Mouse (Mus musculus) lung, postnatal 0 days (tissue): ENCODE results near the gene P2ry6. TPM values are rescaled to one million over a fixed set of nuclear protein-coding genes. Genes with fewer than 3 reads are reported as not detected.
A peak's percentile ranks its signal among the peaks of the same experiment; 100 is the strongest.

Experiments used
- ATAC-seq: fragments of 200-750 bp; cut with Nextera tagmentation; 2 replicates; pipeline ENCODE4 v1.8.0; 2017; ENCODE audit warnings: moderate library complexity
- DNase-seq: peaks from one replicate; pipeline ENCODE4 v3.0.0-alpha.2; 2016; ENCODE audit warnings: low spot score
- H3K27ac ChIP-seq: fragments of 300-500 bp; sonication (generic); 2 replicates; pipeline ENCODE4 v1.5.1; 2014; ENCODE audit warnings: antibody characterized with exemption, mild to moderate bottlenecking, low read length, mixed read lengths
- H3K27me3 ChIP-seq: fragments of 300-500 bp; sonication (generic); replicated peaks from 2 replicates; pipeline ENCODE4 v1.6.1; 2014; ENCODE audit warnings: low read length, mixed read lengths; ENCODE audit not compliant: insufficient read depth
- H3K36me3 ChIP-seq: fragments of 300-500 bp; sonication (generic); 2 replicates; pipeline ENCODE4 v1.6.1; 2014; ENCODE audit warnings: low read length, mixed read lengths; ENCODE audit not compliant: insufficient read depth
- H3K4me1 ChIP-seq: fragments of 300-500 bp; sonication (generic); 2 replicates; pipeline ENCODE4 v1.6.1; 2014; ENCODE audit warnings: antibody characterized with exemption, low read depth, low read length, mixed read lengths; ENCODE audit not compliant: insufficient read depth
- H3K4me2 ChIP-seq: fragments of 300-500 bp; sonication (generic); replicated peaks from 2 replicates; pipeline ENCODE4 v1.6.1; 2014; ENCODE audit warnings: low read depth, mild to moderate bottlenecking, low read length, moderate library complexity, mixed read lengths
- H3K4me3 ChIP-seq: fragments of 300-500 bp; sonication (generic); 2 replicates; pipeline ENCODE4 v1.5.1; 2014; ENCODE audit warnings: low read depth, low read length
- H3K9ac ChIP-seq: fragments of 300-500 bp; sonication (generic); replicated peaks from 2 replicates; pipeline ENCODE4 v1.6.1; 2014; ENCODE audit warnings: low read depth, mild to moderate bottlenecking
- H3K9me3 ChIP-seq: fragments of 300-500 bp; sonication (generic); 2 replicates; pipeline ENCODE4 v1.6.1; 2016; ENCODE audit warnings: low read length, mixed read lengths
- CTCF ChIP-seq: IDR thresholded peaks from 2 replicates; pipeline ENCODE4 v1.5.1; 2016; ENCODE audit warnings: antibody characterized with exemption, mild to moderate bottlenecking
- EP300 ChIP-seq: IDR thresholded peaks from 2 replicates; pipeline ENCODE4 v1.6.1; 2016; ENCODE audit warnings: antibody characterized with exemption, mild to moderate bottlenecking, control low read depth
- WGBS: fragments of 180-500 bp; shearing (Covaris S2); extraction: QIAGEN DNeasy Blood & Tissue Kit; methylation state at CpG from one replicate; pipeline ENCODE4 v1.1.7; 2014; 5-methylcytosine and 5-hydroxymethylcytosine counted together
- polyA plus RNA-seq: library from polyadenylated mRNA; unstranded; fragments of >200 nt; fragmentation: Nextera tagmentation; extraction: Ambion mirVana; gene quantifications from 2 replicates; pipeline ENCODE4 v1.2.1, GENCODE M21; 2015

Gene P2ry6
- polyA plus RNA-seq, 1 experiment from 2014 or later: 9.9 TPM

- Histone ChIP-seq H3K4me1 (peaks cover 3% of the 10 kb centered on the region; the same call in 1 of the 2 replicates), H3K9ac (no peak overlapping the region), H3K36me3 (no peaks in the 10 kb centered on the region), H3K4me2 (no peak overlapping the region), H3K9me3 (no peaks in the 10 kb centered on the region), H3K27me3 (no peaks in the 10 kb centered on the region), H3K4me3 (no peak overlapping the region), H3K27ac (peak overlapping the region; percentile 48)
- TF ChIP-seq CTCF (peak; percentile 8; the same call in 1 of the 2 replicates), EP300 (peak; percentile 31; the same call in 1 of the 2 replicates)
- peak; percentile 89 for ATAC-seq
- DNase-seq: peak; percentile 88
- WGBS: 34% methylated on average over 12 of the region's 12 CpGs
These were observed 23.9 kb downstream of the P2ry6 start for GRCm38 (mm10) chr7:100950481-100951010.

DNA sequence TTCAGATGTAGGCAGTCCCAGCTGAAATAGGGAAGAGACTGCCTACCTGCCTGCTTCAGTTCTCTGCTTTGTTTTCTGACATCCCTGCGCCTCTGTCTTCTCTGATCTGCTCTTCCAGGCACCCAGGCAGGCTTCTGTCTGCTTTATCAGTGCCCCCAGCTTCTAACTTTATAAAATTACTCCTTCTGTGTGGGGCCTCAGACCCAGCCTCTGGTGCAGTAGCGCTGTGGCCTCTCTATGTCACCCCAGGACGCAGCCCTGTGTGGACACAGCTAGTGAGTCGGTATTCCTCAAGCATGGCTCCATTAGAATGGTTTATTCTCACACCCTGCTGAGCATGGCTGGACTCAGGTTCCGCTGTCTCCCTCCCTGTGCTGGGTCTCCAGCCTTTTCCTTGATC is 24.4 kb downstream of the P2ry6 start:
- DNase-seq (no peak), ATAC-seq (no peak)
- WGBS: 69% methylated on average over 5 of the region's 5 CpGs
- H3K36me3 ChIP-seq: no peaks in the 10 kb centered on the region
- H3K9ac ChIP-seq: no peak overlapping the region
- no peak overlapping the region for H3K4me2 ChIP-seq
- H3K27ac ChIP-seq: peak overlapping the region; percentile 48
- no peak overlapping the region for H3K4me3 ChIP-seq
- no peak for TF ChIP-seq CTCF
- TF ChIP-seq EP300: no peak
- H3K9me3 ChIP-seq: no peaks in the 10 kb centered on the region
- no peaks in the 10 kb centered on the region for H3K27me3 ChIP-seq
- H3K4me1 ChIP-seq: peaks cover 3% of the 10 kb centered on the region; the same call in 1 of the 2 replicates

GRCm38 (mm10) chr7:100944738-100945137 is 29.7 kb downstream of the P2ry6 start:
- no peaks in the 10 kb centered on the region for H3K9me3 ChIP-seq
- H3K4me3 ChIP-seq: no peak overlapping the region
- H3K27ac ChIP-seq: no peak overlapping the region
- no peak for DNase-seq
- TF ChIP-seq CTCF: no peak
- TF ChIP-seq EP300: no peak
- 0 out of 2 replicates have a peak, but pooled peaks cover 5% of the 10 kb centered on the region for H3K4me1 ChIP-seq
- no peak overlapping the region for H3K9ac ChIP-seq
- no peak overlapping the region for H3K4me2 ChIP-seq
- no peaks in the 10 kb centered on the region for H3K27me3 ChIP-seq
- no peaks in the 10 kb centered on the region for H3K36me3 ChIP-seq
- WGBS: 62% methylated on average over 5 of the region's 5 CpGs
- ATAC-seq: no peak

GRCm38 (mm10) chr7:100944306-100944705 is 30.1 kb downstream of the P2ry6 start:
- no peak overlapping the region for H3K9ac ChIP-seq
- no peak overlapping the region for H3K4me3 ChIP-seq
- no peak overlapping the region for H3K27ac ChIP-seq
- no peaks in the 10 kb centered on the region for H3K9me3 ChIP-seq
- ATAC-seq: no peak
- H3K4me1 ChIP-seq: 0 out of 2 replicates have a peak, but pooled peaks cover 3% of the 10 kb centered on the region
- DNase-seq: no peak
- H3K27me3 ChIP-seq: no peaks in the 10 kb centered on the region
- TF ChIP-seq EP300 (no peak), CTCF (no peak)
- H3K4me2 ChIP-seq: no peak overlapping the region
- H3K36me3 ChIP-seq: no peaks in the 10 kb centered on the region
- WGBS: 73% methylated on average over 2 of the region's 2 CpGs

GRCm38 (mm10) chr7:100942789-100943615 is 31.4 kb downstream of the P2ry6 start:
- Histone ChIP-seq H3K4me2 (no peak overlapping the region), H3K9me3 (no peaks in the 10 kb centered on the region), H3K4me3 (no peak overlapping the region), H3K27me3 (no peaks in the 10 kb centered on the region), H3K36me3 (no peaks in the 10 kb centered on the region), H3K27ac (no peak overlapping the region), H3K4me1 (0 out of 2 replicates have a peak, but pooled peaks cover 3% of the 10 kb centered on the region), H3K9ac (no peak overlapping the region)
- WGBS: 31% methylated on average over 12 of the region's 12 CpGs
- DNase-seq (peak; percentile 83), ATAC-seq (peak; percentile 71)
- TF ChIP-seq CTCF: peak; percentile 91
- TF ChIP-seq EP300: no peak

DNA sequence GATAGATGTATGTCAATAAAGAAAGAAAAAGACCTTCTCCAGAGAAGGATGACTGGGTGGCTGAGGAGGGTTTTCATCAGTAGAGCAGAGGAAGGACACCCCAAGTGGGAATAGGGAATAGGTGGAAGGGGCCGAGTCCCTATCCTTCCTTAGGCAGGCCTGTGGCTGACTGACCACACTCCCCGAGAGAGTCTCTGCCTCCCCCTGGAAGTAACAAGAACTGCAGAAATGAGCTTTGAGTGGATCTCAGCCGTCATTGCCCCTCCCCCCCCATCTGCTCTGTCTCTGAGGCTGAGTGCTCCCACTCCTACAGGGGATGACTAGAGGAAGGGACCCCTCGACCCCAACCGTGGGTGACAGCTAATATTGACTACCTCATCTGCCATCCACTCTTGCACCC is 33.3 kb downstream of the P2ry6 start:
- no peaks in the 10 kb centered on the region for H3K9me3 ChIP-seq
- no peak for DNase-seq
- no peak overlapping the region for H3K9ac ChIP-seq
- no peak overlapping the region for H3K4me2 ChIP-seq
- WGBS: 43% methylated on average over 5 of the region's 5 CpGs
- 0 out of 2 replicates have a peak, but pooled peaks cover 3% of the 10 kb centered on the region for H3K4me1 ChIP-seq
- H3K27me3 ChIP-seq: no peaks in the 10 kb centered on the region
- H3K4me3 ChIP-seq: no peak overlapping the region
- H3K27ac ChIP-seq: no peak overlapping the region
- no peak for ATAC-seq
- TF ChIP-seq EP300 (no peak), CTCF (peak; percentile 51)
- H3K36me3 ChIP-seq: no peaks in the 10 kb centered on the region
